In genomic region chr11:84966696-84967095, GRCm38 (mm10) we compare ENCODE assay signal across 21 mouse cellular contexts. TPM values are rescaled to one million over a fixed set of nuclear protein-coding genes. Genes with fewer than 3 reads are reported as not detected.
A peak's percentile ranks its signal among the peaks of the same experiment; 100 is the strongest.
DNase-seq lines count a peak whose midpoint lies in the region; ATAC-seq and TF ChIP-seq lines count a peak whose summit lies in the region.
"Had no signal": no experiment of that assay in that cellular context is flagged by ENCODE, and none has a peak within 500 bp of the region (broad histone marks: within the 10 kb centered on the region; RNA-seq: fewer than 3 reads in every experiment).

No protein-coding gene starts in this region.

- H3K9ac ChIP-seq in heart, embryonic 11.5 days (ENCODE audit: low read depth, low read length): no peak overlapping the region
- no peak overlapping the region for H3K9ac ChIP-seq in midbrain, postnatal 0 days (replicated peaks; ENCODE audit: low read length, poor library complexity, severe bottlenecking)
- H3K9ac ChIP-seq in hindbrain, embryonic 12.5 days: no peak overlapping the region
- H3K9ac ChIP-seq: liver, postnatal 0 days had no signal

- H3K4me2 ChIP-seq in heart, embryonic 11.5 days: no peak overlapping the region
- no peak overlapping the region for H3K4me2 ChIP-seq in midbrain, postnatal 0 days (ENCODE audit: low read depth, low read length, poor library complexity, severe bottlenecking)
- no peak overlapping the region for H3K4me2 ChIP-seq in hindbrain, embryonic 12.5 days (replicated peaks)

- no peak for ATAC-seq in heart, embryonic 11.5 days (replicated peaks; ENCODE audit: insufficient number of reproducible peaks, low FRiP score, low TSS enrichment)
- no peak for ATAC-seq in midbrain, postnatal 0 days (ENCODE audit: low FRiP score)
- no peak for ATAC-seq in hindbrain, embryonic 12.5 days (ENCODE audit: low FRiP score)
- ATAC-seq: CD4-positive, CD25-positive, alpha-beta regulatory T cell, adult 4 months; liver, postnatal 0 days; Patski had no signal

- DNase-seq in cerebellum, adult 8-10 months: peak; percentile 13
- no peak for DNase-seq in cerebellum, postnatal 4 days (ENCODE audit: low spot score in 2 of 2)
- DNase-seq in heart, embryonic 10.5 days (ENCODE audit: low spot score): no peak
- DNase-seq in midbrain, embryonic 10.5 days (ENCODE audit: low spot score): no peak
- no peak for DNase-seq in midbrain, postnatal 0 days (ENCODE audit: low spot score)
- no peak for DNase-seq in natural killer cell, adult 2 months (ENCODE audit: low spot score in 2 of 2)
- DNase-seq: adrenal gland, adult 8-10 months; cerebellum, postnatal 36 days; kidney, adult 18-20 months; left cerebral cortex, postnatal 4 days; liver, postnatal 0 days; lung, postnatal 14 days; right cerebral cortex, postnatal 25 days had no signal

- H3K4me3 ChIP-seq in heart, embryonic 10.5 days: no peak overlapping the region
- H3K4me3 ChIP-seq in heart, embryonic 11.5 days (ENCODE audit: low read depth, low read length): no peak overlapping the region
- no peak overlapping the region for H3K4me3 ChIP-seq in midbrain, embryonic 10.5 days
- H3K4me3 ChIP-seq in midbrain, postnatal 0 days (ENCODE audit: low read depth, low read length): no peak overlapping the region
- no peak overlapping the region for H3K4me3 ChIP-seq in hindbrain, embryonic 12.5 days
- H3K4me3 ChIP-seq: megakaryocyte, embryonic 14.5 days; myocyte had no signal

- no peak for TF ChIP-seq CTCF in midbrain, postnatal 0 days (IDR thresholded peaks at IDR 0.05)

- H3K27ac ChIP-seq in heart, embryonic 10.5 days: 0 out of 2 replicates have a peak overlapping the region, but pooled peaks have one; percentile 42
- H3K27ac ChIP-seq in heart, embryonic 11.5 days (ENCODE audit: low read depth, low read length): no peak overlapping the region
- H3K27ac ChIP-seq in midbrain, embryonic 10.5 days (replicated peaks): peak overlapping the region; percentile 86
- no peak overlapping the region for H3K27ac ChIP-seq in midbrain, postnatal 0 days (ENCODE audit: low read depth, low read length)
- H3K27ac ChIP-seq in hindbrain, embryonic 12.5 days: 0 out of 2 replicates have a peak overlapping the region, but pooled peaks have one; percentile 4

- no peaks in the 10 kb centered on the region for H3K36me3 ChIP-seq in heart, embryonic 10.5 days
- H3K36me3 ChIP-seq in heart, embryonic 11.5 days (ENCODE audit: control insufficient read depth, insufficient read depth, low read length): no peaks in the 10 kb centered on the region
- no peaks in the 10 kb centered on the region for H3K36me3 ChIP-seq in midbrain, embryonic 10.5 days
- no peaks in the 10 kb centered on the region for H3K36me3 ChIP-seq in midbrain, postnatal 0 days (ENCODE audit: insufficient read depth, low read length)
- H3K36me3 ChIP-seq in hindbrain, embryonic 12.5 days: no peaks in the 10 kb centered on the region

- H3K4me1 ChIP-seq in heart, embryonic 10.5 days: peaks cover 36% of the 10 kb centered on the region
- H3K4me1 ChIP-seq in heart, embryonic 11.5 days (ENCODE audit: control insufficient read depth, insufficient read depth, low read length): peaks cover 6% of the 10 kb centered on the region
- peaks cover 47% of the 10 kb centered on the region for H3K4me1 ChIP-seq in midbrain, embryonic 10.5 days
- H3K4me1 ChIP-seq in midbrain, postnatal 0 days (ENCODE audit: insufficient read depth, low read length): no peaks in the 10 kb centered on the region
- peaks cover 14% of the 10 kb centered on the region for H3K4me1 ChIP-seq in hindbrain, embryonic 12.5 days

- no peaks in the 10 kb centered on the region for H3K27me3 ChIP-seq in heart, embryonic 10.5 days (ENCODE audit: insufficient read depth, poor library complexity, severe bottlenecking)
- H3K27me3 ChIP-seq in heart, embryonic 11.5 days (ENCODE audit: control insufficient read depth, insufficient read depth, low read length): no peaks in the 10 kb centered on the region
- H3K27me3 ChIP-seq in midbrain, embryonic 10.5 days (ENCODE audit: low read depth, poor library complexity, severe bottlenecking): no peaks in the 10 kb centered on the region; the same call in 1 of the 2 replicates
- H3K27me3 ChIP-seq in midbrain, postnatal 0 days (ENCODE audit: insufficient read depth, low read length): no peaks in the 10 kb centered on the region
- no peaks in the 10 kb centered on the region for H3K27me3 ChIP-seq in hindbrain, embryonic 12.5 days

- no peaks in the 10 kb centered on the region for H3K9me3 ChIP-seq in heart, embryonic 10.5 days
- no peaks in the 10 kb centered on the region for H3K9me3 ChIP-seq in heart, embryonic 11.5 days (replicated peaks; ENCODE audit: control insufficient read depth, low read length)
- H3K9me3 ChIP-seq in midbrain, embryonic 10.5 days (replicated peaks): no peaks in the 10 kb centered on the region
- H3K9me3 ChIP-seq in midbrain, postnatal 0 days (ENCODE audit: low read length): no peaks in the 10 kb centered on the region
- H3K9me3 ChIP-seq in hindbrain, embryonic 12.5 days (replicated peaks): no peaks in the 10 kb centered on the region
- H3K9me3 ChIP-seq: megakaryocyte, embryonic 14.5 days had no signal

- 64% methylated on average over 4 of the region's 4 CpGs for WGBS in heart, embryonic 10.5 days
- WGBS in heart, embryonic 11.5 days (ENCODE audit: insufficient replicate concordance): 65% methylated on average over 4 of the region's 4 CpGs
- WGBS in midbrain, embryonic 10.5 days: 53% methylated on average over 4 of the region's 4 CpGs
- 58% methylated on average over 4 of the region's 4 CpGs for WGBS in midbrain, postnatal 0 days
- WGBS in hindbrain, embryonic 12.5 days: 40% methylated on average over 4 of the region's 4 CpGs

RNA-seq across cellular contexts. Expression of gene Car4, which starts 9.1 kb away (rescaled TPM):
- polyA plus RNA-seq in heart, embryonic 10.5 days (2016; fragmentation: Nextera tagmentation; extraction: Ambion mirVana): 24.1 and 38.2 TPM in 2 replicates
- polyA plus RNA-seq in heart, embryonic 11.5 days (2014; fragmentation: Nextera tagmentation; extraction: Ambion mirVana): 11.4 TPM in 2 replicates
- polyA plus RNA-seq in midbrain, embryonic 10.5 days (2016; fragmentation: Nextera tagmentation; extraction: Ambion mirVana): 9.3 and 16.8 TPM in 2 replicates
- total RNA-seq in midbrain, postnatal 0 days (2014; rRNA removed): 0.71 and 1.5 TPM in 2 replicates
- polyA plus RNA-seq in midbrain, postnatal 0 days (2015; fragmentation: Nextera tagmentation; extraction: Ambion mirVana): 9.0 and 12.1 TPM in 2 replicates
- 3.2 and 3.9 TPM in 2 replicates for polyA plus RNA-seq in hindbrain, embryonic 12.5 days (2016; fragmentation: Nextera tagmentation; extraction: Ambion mirVana)
- total RNA-seq: granulocyte monocyte progenitor cell, adult 5-6 weeks; liver, adult 2 months had no signal
- polyA plus RNA-seq: CD4-positive, CD25-positive, alpha-beta regulatory T cell, adult 4 months; liver, postnatal 0 days; myocyte; Patski had no signal

RNA-seq across cellular contexts. Expression of gene Znhit3, which starts 50.5 kb away (rescaled TPM):
- 55.1 and 78.2 TPM in 2 replicates for polyA plus RNA-seq in heart, embryonic 10.5 days (2016; fragmentation: Nextera tagmentation; extraction: Ambion mirVana)
- polyA plus RNA-seq in heart, embryonic 11.5 days (2014; fragmentation: Nextera tagmentation; extraction: Ambion mirVana): 44.7 and 46.2 TPM in 2 replicates
- polyA plus RNA-seq in midbrain, embryonic 10.5 days (2016; fragmentation: Nextera tagmentation; extraction: Ambion mirVana): 80.5 and 91.7 TPM in 2 replicates
- 30.0 and 36.0 TPM in 2 replicates for total RNA-seq in midbrain, postnatal 0 days (2014; rRNA removed)
- polyA plus RNA-seq in midbrain, postnatal 0 days (2015; fragmentation: Nextera tagmentation; extraction: Ambion mirVana): 79.7 and 86.3 TPM in 2 replicates
- polyA plus RNA-seq in hindbrain, embryonic 12.5 days (2016; fragmentation: Nextera tagmentation; extraction: Ambion mirVana): 55.4 and 56.4 TPM in 2 replicates

Comparison
In these comparisons a context has a peak if more than half of its experiments do, and no peak if none do; other contexts are left out.
1. H3K27ac ChIP-seq: peak in heart, embryonic 10.5 days (single experiment), midbrain, embryonic 10.5 days (single experiment) and hindbrain, embryonic 12.5 days (single experiment); none in heart, embryonic 11.5 days (single experiment) and midbrain, postnatal 0 days (single experiment).